Mouse (Mus musculus) heart, postnatal 36 days (tissue): Measurements from ENCODE around the gene Zfp831. TPM values are rescaled to one million over a fixed set of nuclear protein-coding genes. Genes with fewer than 3 reads are reported as not detected.

Source experiments
- DNase-seq, 2 experiments: peaks; one replicate each; pipeline ENCODE4 v3.0.0; 2021 to 2022
- intact Hi-C: fragments of 180-260 bp; cut with DNase I; formaldehyde crosslinking; loops from one replicate; pipeline ENCODE4 v1.15.1; 2025
- total RNA-seq, 2 experiments: library from RNA; stranded (reverse); gene quantifications; 2 replicates each; pipeline ENCODE4 v1.2.3; 2021

The Zfp831 gene
- total RNA-seq, 2 experiments from 2014 or later = 0.08 TPM

GRCm38 (mm10) chr2:174712043-174712442 lies 68.7 kb downstream of the Zfp831 start:
- no peak for DNase-seq
- intact Hi-C loops = no loop called here

GRCm38 (mm10) chr2:174715938-174716337 lies 72.6 kb downstream of the Zfp831 start:
- intact Hi-C loops = no loop called here
- DNase-seq = no peak

DNA sequence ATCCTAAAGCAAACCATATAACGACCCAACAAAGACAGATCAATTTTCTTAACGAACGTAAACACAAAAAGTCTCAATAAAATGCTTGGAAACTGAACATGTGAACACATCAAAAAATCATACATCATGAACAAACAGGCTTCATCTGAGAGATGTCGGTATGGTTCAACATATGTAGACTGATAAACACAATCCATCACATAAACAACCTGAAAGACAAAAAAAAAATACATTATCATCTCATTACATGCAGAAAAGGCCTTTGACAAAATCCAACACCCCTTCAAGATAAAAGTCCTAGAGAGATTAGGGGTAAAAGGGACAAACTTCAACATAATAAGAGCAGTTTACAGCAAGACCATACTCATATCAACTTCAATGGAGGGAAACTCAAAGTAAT lies 74.5 kb downstream of the Zfp831 start:
- no peak for DNase-seq
- intact Hi-C loops = no loop called here

- no peak for DNase-seq
- intact Hi-C loops = no loop called here
These were observed 83.9 kb downstream of the Zfp831 start for GRCm38 (mm10) chr2:174727114-174727823.

- intact Hi-C loops = no loop called here
- no peak for DNase-seq
These were observed 88.6 kb downstream of the Zfp831 start for GRCm38 (mm10) chr2:174731939-174732338.

GRCm38 (mm10) chr2:174735270-174735669 lies 91.9 kb downstream of the Zfp831 start:
- intact Hi-C loops = no loop called here
- no peak for DNase-seq

GRCm38 (mm10) chr2:174747182-174747581 lies 103.8 kb downstream of the Zfp831 start:
- intact Hi-C loops = no loop called here
- no peak for DNase-seq

- no peak for DNase-seq
- intact Hi-C loops = no loop called here
These were observed 105.0 kb downstream of the Zfp831 start for GRCm38 (mm10) chr2:174748381-174748780.

DNA sequence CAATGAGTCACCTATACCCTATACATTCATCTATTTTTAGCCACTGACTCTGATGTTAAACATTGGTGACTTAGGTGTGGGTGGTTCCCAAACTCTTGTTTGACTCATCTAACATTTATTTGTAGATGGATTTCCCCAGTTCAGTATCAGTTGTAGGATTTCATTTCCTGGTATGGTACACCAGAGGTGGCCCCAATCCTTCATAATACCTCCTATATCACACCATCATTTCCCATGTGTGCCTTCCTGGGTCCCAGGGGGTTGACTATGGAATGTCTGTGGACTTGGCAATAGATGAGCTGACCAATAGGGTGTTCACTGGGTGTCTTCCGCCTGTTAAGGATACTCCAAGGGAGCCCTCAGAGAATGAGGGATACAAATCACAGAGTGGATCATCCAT lies 109.9 kb downstream of the Zfp831 start:
- intact Hi-C loops = no loop called here

GRCm38 (mm10) chr2:174754231-174754630 lies 110.9 kb downstream of the Zfp831 start:
- no peak for DNase-seq
- intact Hi-C loops = no loop called here

More for the DNA sequence above, 109.9 kb downstream of the Zfp831 start:
- no peak for DNase-seq

DNA sequence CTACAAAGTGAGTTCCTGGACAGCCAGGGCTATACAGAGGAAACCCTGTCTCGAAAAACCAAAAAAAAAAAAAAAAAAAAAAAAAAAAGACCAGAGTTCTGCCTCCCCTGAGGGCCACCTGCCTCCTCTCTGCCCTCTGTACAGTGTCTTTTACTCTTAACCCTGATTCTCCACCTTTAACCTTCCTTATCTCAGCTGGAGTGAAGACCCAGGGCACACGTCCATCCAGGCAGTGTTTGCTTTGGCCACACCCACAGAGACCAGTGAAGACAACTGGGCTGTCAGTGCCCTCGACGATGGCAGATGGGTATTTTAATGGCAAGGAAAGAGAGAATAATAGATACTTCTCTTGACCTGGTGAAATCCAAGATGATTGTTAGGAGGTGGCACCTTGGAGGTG lies 115.9 kb downstream of the Zfp831 start:
- intact Hi-C loops = no loop called here
- no peak for DNase-seq

Other genes starting within 250 kb of the Zfp831 start
- gene Nelfcd, start 227.7 kb upstream of the Zfp831 start, total RNA-seq = 10 to 100 TPM; 29.3 to 31.4 TPM
- gene Ctsz, start 204.5 kb upstream of the Zfp831 start, total RNA-seq = 10 to 100 TPM; 33.9 to 36.0 TPM
- 1 to 10 TPM; 3.8 to 4.1 TPM for gene Tubb1, start 192.8 kb upstream of the Zfp831 start, total RNA-seq
- gene Atp5e, start 179.4 kb upstream of the Zfp831 start, total RNA-seq = 1,000 to 10,000 TPM; 1,605 to 1,606 TPM
- 10 to 100 TPM; 56.5 to 65.8 TPM for gene Prelid3b, start 170.5 kb upstream of the Zfp831 start, total RNA-seq
- gene Edn3, start 117.1 kb downstream of the Zfp831 start, total RNA-seq = under 1 TPM; 0.44 to 0.68 TPM